Mouse (Mus musculus) kidney, embryonic 16.5 days (tissue): ENCODE results near the gene Ruvbl1. TPM values are rescaled to one million over a fixed set of nuclear protein-coding genes. Genes with fewer than 3 reads are reported as not detected.

Source experiments
- ATAC-seq: fragments of 200-750 bp; cut with Nextera tagmentation; 2 replicates; pipeline ENCODE4 v1.8.0; 2017; ENCODE audit warnings: moderate TSS enrichment; ENCODE audit not compliant: low FRiP score, low TSS enrichment
- H3K27ac ChIP-seq: fragments of 300-500 bp; sonication (generic); 2 replicates; pipeline ENCODE4 v1.5.1; 2014; ENCODE audit warnings: low read length
- H3K27me3 ChIP-seq: fragments of 300-500 bp; sonication (generic); 2 replicates; pipeline ENCODE4 v1.6.1; 2014; ENCODE audit warnings: low read length, control low read depth, mixed read lengths; ENCODE audit not compliant: insufficient read depth
- H3K36me3 ChIP-seq: fragments of 300-500 bp; sonication (generic); 2 replicates; pipeline ENCODE4 v1.6.1; 2014; ENCODE audit warnings: low read length, control low read depth, mixed read lengths; ENCODE audit not compliant: insufficient read depth
- H3K4me1 ChIP-seq: fragments of 300-500 bp; sonication (generic); 2 replicates; pipeline ENCODE4 v1.6.1; 2014; ENCODE audit warnings: low read length, control low read depth, mixed read lengths; ENCODE audit not compliant: insufficient read depth
- H3K4me2 ChIP-seq: fragments of 300-500 bp; sonication (generic); replicated peaks from 2 replicates; pipeline ENCODE4 v1.6.1; 2014; ENCODE audit warnings: low read depth, low read length
- H3K4me3 ChIP-seq: fragments of 300-500 bp; sonication (generic); 2 replicates; pipeline ENCODE4 v1.5.1; 2014; ENCODE audit warnings: mild to moderate bottlenecking, low read length
- H3K9ac ChIP-seq: fragments of 300-500 bp; sonication (generic); replicated peaks from 2 replicates; pipeline ENCODE4 v1.6.1; 2014; ENCODE audit warnings: low read length
- H3K9me3 ChIP-seq: fragments of 300-500 bp; sonication (generic); 2 replicates; pipeline ENCODE4 v1.6.1; 2016; ENCODE audit warnings: low read length, control low read depth
- WGBS: fragments of 180-500 bp; shearing (Covaris S2); extraction: QIAGEN DNeasy Blood & Tissue Kit; methylation state at CpG from one replicate; pipeline ENCODE4 v1.1.7; 2014; 5-methylcytosine and 5-hydroxymethylcytosine counted together
- polyA plus RNA-seq: library from polyadenylated mRNA; unstranded; fragments of >200 nt; fragmentation: Nextera tagmentation; extraction: Ambion mirVana; gene quantifications from 2 replicates; pipeline ENCODE4 v1.2.1, GENCODE M21; 2015

The Ruvbl1 gene
- polyA plus RNA-seq, 1 experiment from 2014 or later, result 186 TPM

- H3K4me1 ChIP-seq, result no peaks in the 10 kb centered on the region
- H3K27ac ChIP-seq, result no peak overlapping the region
- H3K4me2 ChIP-seq, result no peak overlapping the region
- H3K9ac ChIP-seq, result no peak overlapping the region
- H3K4me3 ChIP-seq, result no peak overlapping the region
- H3K27me3 ChIP-seq, result peaks cover 7% of the 10 kb centered on the region; the same call in 1 of the 2 replicates
- H3K9me3 ChIP-seq, result no peaks in the 10 kb centered on the region
- ATAC-seq, result no peak
- no peaks in the 10 kb centered on the region for H3K36me3 ChIP-seq
- 43% methylated on average over 2 of the region's 2 CpGs for WGBS
Measured at GRCm38 (mm10) chr6:88540093-88540755, 75.0 kb downstream of the Ruvbl1 start.

DNA sequence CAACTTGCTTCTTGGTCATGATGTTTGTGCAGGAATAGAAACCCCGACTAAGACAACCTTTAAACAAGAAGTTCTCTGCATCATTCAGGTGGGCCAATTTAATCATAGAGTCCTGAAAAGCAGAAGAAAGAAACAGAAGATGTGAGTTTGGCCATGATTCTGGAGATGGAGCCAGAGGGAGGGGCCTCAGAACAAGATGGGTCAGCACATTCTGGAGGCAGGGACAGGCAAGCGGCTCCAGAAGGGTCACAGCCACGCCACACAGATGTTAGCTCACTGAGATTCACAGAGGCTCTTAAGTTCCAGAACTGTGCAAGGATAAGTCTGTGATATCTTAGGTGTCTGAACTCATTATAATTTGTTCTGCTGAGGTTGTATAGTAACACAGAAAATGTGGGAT lies 79.0 kb downstream of the Ruvbl1 start:
- Histone ChIP-seq H3K4me1 (no peaks in the 10 kb centered on the region), H3K27me3 (peaks cover 22% of the 10 kb centered on the region), H3K27ac (no peak overlapping the region), H3K36me3 (no peaks in the 10 kb centered on the region), H3K9me3 (no peaks in the 10 kb centered on the region), H3K4me3 (no peak overlapping the region), H3K4me2 (no peak overlapping the region), H3K9ac (no peak overlapping the region)
- WGBS, result 81% methylated on average over 3 of the region's 3 CpGs
- ATAC-seq, result no peak

- H3K4me2 ChIP-seq, result no peak overlapping the region
- no peak for ATAC-seq
- no peak overlapping the region for H3K9ac ChIP-seq
- no peaks in the 10 kb centered on the region for H3K9me3 ChIP-seq
- no peaks in the 10 kb centered on the region for H3K4me1 ChIP-seq
- H3K4me3 ChIP-seq, result no peak overlapping the region
- H3K36me3 ChIP-seq, result no peaks in the 10 kb centered on the region
- 42% methylated on average over 11 of the region's 11 CpGs for WGBS
- H3K27me3 ChIP-seq, result peaks cover 22% of the 10 kb centered on the region
- H3K27ac ChIP-seq, result no peak overlapping the region
Measured at GRCm38 (mm10) chr6:88544644-88545396, 79.6 kb downstream of the Ruvbl1 start.

DNA sequence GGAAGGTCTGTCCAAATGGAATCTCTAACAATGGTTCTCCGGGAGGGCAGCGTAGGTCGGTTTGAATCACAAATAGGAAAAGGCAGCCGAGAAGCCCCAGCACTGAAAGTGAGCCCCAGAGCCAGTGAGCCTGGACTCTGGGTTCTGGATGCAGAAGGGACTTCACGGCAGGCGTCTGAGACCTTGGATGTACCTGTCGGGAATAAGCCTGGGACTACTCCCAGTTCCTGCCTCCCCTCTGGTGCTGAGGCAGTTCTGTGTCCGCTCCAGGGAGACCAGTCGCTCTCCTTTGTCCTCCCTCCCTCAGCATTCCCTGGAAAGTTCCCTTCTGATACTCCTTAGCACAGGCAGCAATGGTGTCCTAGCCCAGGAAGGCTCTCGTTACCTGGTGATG lies 80.2 kb downstream of the Ruvbl1 start:
- Histone ChIP-seq H3K9ac (no peak overlapping the region), H3K36me3 (no peaks in the 10 kb centered on the region), H3K9me3 (no peaks in the 10 kb centered on the region), H3K27me3 (peaks cover 22% of the 10 kb centered on the region), H3K4me1 (no peaks in the 10 kb centered on the region), H3K4me3 (no peak overlapping the region), H3K27ac (no peak overlapping the region), H3K4me2 (no peak overlapping the region)
- no peak for ATAC-seq
- WGBS, result 36% methylated on average over 10 of the region's 10 CpGs

Other genes with a start within 250 kb of the Ruvbl1 start
- gene Dnajb8, start 243.1 kb upstream of the Ruvbl1 start, polyA plus RNA-seq, result not detected in 2 replicates
- 36.8 and 40.7 TPM in 2 replicates for gene Eefsec, start 18.9 kb upstream of the Ruvbl1 start, polyA plus RNA-seq
- gene Sec61a1, start 53.5 kb downstream of the Ruvbl1 start, polyA plus RNA-seq, result 274 and 277 TPM in 2 replicates
- 0.84 TPM in 1 of 2 replicates, not detected in the other for gene Kbtbd12, start 172.5 kb downstream of the Ruvbl1 start, polyA plus RNA-seq